Mouse (Mus musculus): ENCODE results near the gene Parp11. TPM values are rescaled to one million over a fixed set of nuclear protein-coding genes. Genes with fewer than 3 reads are reported as not detected.

The Parp11 gene
- total and polyA plus RNA-seq, 2 experiments = 3.5 to 9.4 TPM

GRCm38 (mm10) chr6:127449531-127450422 is 3.1 kb downstream of the Parp11 start:
- no peaks in the 10 kb centered on the region for H3K79me2 ChIP-seq (ENCODE audit: control insufficient read depth, insufficient read depth, low read length)
- no peak for TF ChIP-seq POLR2A (IDR thresholded peaks at IDR 0.05; ENCODE audit: extremely low read depth, insufficient read depth, low read length)
- no peak for TF ChIP-seq CTCF (IDR thresholded peaks at IDR 0.05; ENCODE audit: low read depth, low read length)
- H3K36me3 ChIP-seq (ENCODE audit: control insufficient read depth, insufficient read depth, low read length) = no peaks in the 10 kb centered on the region
- H3K4me1 ChIP-seq (ENCODE audit: control insufficient read depth, insufficient read depth, low read length) = peaks cover 7% of the 10 kb centered on the region
- no peak overlapping the region for H3K9ac ChIP-seq (ENCODE audit: low read depth, low read length)
- no peak overlapping the region for H3K4me3 ChIP-seq (ENCODE audit: insufficient read depth, low read depth, low read length)
- DNase-seq (ENCODE audit: extremely low read depth, low read depth, low spot score) = no peak
- no peak overlapping the region for H3K27ac ChIP-seq (replicated peaks; ENCODE audit: insufficient read depth, low read depth, low read length)
- H3K27me3 ChIP-seq (ENCODE audit: control insufficient read depth, insufficient read depth, low read length) = no peaks in the 10 kb centered on the region
- 64% methylated on average over 10 of the region's 10 CpGs for WGBS

- DNase-seq (ENCODE audit: extremely low read depth, low read depth, low spot score) = peak; percentile 79
- Histone ChIP-seq H3K36me3 (ENCODE audit: control insufficient read depth, insufficient read depth, low read length) (no peaks in the 10 kb centered on the region), H3K4me3 (ENCODE audit: insufficient read depth, low read depth, low read length) (peak overlapping the region; percentile 73), H3K27ac (replicated peaks; ENCODE audit: insufficient read depth, low read depth, low read length) (peak overlapping the region; percentile 84), H3K4me1 (ENCODE audit: control insufficient read depth, insufficient read depth, low read length) (peaks cover 2% of the 10 kb centered on the region; the same call in 1 of the 2 replicates), H3K27me3 (ENCODE audit: control insufficient read depth, insufficient read depth, low read length) (no peaks in the 10 kb centered on the region), H3K79me2 (ENCODE audit: control insufficient read depth, insufficient read depth, low read length) (peaks cover 2% of the 10 kb centered on the region; the same call in 1 of the 2 replicates), H3K9ac (ENCODE audit: low read depth, low read length) (peak overlapping the region; percentile 69)
- 1% methylated on average over 65 of the region's 70 CpGs for WGBS
- TF ChIP-seq POLR2A (IDR thresholded peaks at IDR 0.05; ENCODE audit: extremely low read depth, insufficient read depth, low read length) = no peak; the same call in 1 of the 2 replicates
- TF ChIP-seq CTCF (IDR thresholded peaks at IDR 0.05; ENCODE audit: low read depth, low read length) = no peak
Observed at GRCm38 (mm10) chr6:127453407-127454343, 7.0 kb downstream of the Parp11 start.

GRCm38 (mm10) chr6:127454344-127454707 is 7.7 kb downstream of the Parp11 start:
- Histone ChIP-seq H3K4me1 (ENCODE audit: control insufficient read depth, insufficient read depth, low read length) (peaks cover 2% of the 10 kb centered on the region; the same call in 1 of the 2 replicates), H3K27me3 (ENCODE audit: control insufficient read depth, insufficient read depth, low read length) (no peaks in the 10 kb centered on the region), H3K4me3 (ENCODE audit: insufficient read depth, low read depth, low read length) (peak overlapping the region; percentile 73; the same call in 1 of the 2 replicates), H3K79me2 (ENCODE audit: control insufficient read depth, insufficient read depth, low read length) (peaks cover 5% of the 10 kb centered on the region; the same call in 1 of the 2 replicates), H3K9ac (ENCODE audit: low read depth, low read length) (no peak overlapping the region), H3K36me3 (ENCODE audit: control insufficient read depth, insufficient read depth, low read length) (no peaks in the 10 kb centered on the region), H3K27ac (replicated peaks; ENCODE audit: insufficient read depth, low read depth, low read length) (no peak overlapping the region)
- TF ChIP-seq POLR2A (IDR thresholded peaks at IDR 0.05; ENCODE audit: extremely low read depth, insufficient read depth, low read length) = no peak
- no peak for TF ChIP-seq CTCF (IDR thresholded peaks at IDR 0.05; ENCODE audit: low read depth, low read length)
- DNase-seq (ENCODE audit: extremely low read depth, low read depth, low spot score) = peak; percentile 52
- WGBS = 10% methylated on average over 10 of the region's 10 CpGs

GRCm38 (mm10) chr6:127454809-127455208 is 8.2 kb downstream of the Parp11 start:
- H3K36me3 ChIP-seq (ENCODE audit: control insufficient read depth, insufficient read depth, low read length) = no peaks in the 10 kb centered on the region
- peaks cover 8% of the 10 kb centered on the region; the same call in 1 of the 2 replicates for H3K79me2 ChIP-seq (ENCODE audit: control insufficient read depth, insufficient read depth, low read length)
- WGBS = 62% methylated on average over 6 of the region's 6 CpGs
- H3K27me3 ChIP-seq (ENCODE audit: control insufficient read depth, insufficient read depth, low read length) = no peaks in the 10 kb centered on the region
- H3K4me3 ChIP-seq (ENCODE audit: insufficient read depth, low read depth, low read length) = no peak overlapping the region
- H3K9ac ChIP-seq (ENCODE audit: low read depth, low read length) = no peak overlapping the region
- no peak overlapping the region for H3K27ac ChIP-seq (replicated peaks; ENCODE audit: insufficient read depth, low read depth, low read length)
- peaks cover 2% of the 10 kb centered on the region; the same call in 1 of the 2 replicates for H3K4me1 ChIP-seq (ENCODE audit: control insufficient read depth, insufficient read depth, low read length)
- no peak for DNase-seq (ENCODE audit: extremely low read depth, low read depth, low spot score)
- no peak for TF ChIP-seq POLR2A (IDR thresholded peaks at IDR 0.05; ENCODE audit: extremely low read depth, insufficient read depth, low read length)

GRCm38 (mm10) chr6:127455440-127455839 is 8.8 kb downstream of the Parp11 start:
- Histone ChIP-seq H3K4me1 (ENCODE audit: control insufficient read depth, insufficient read depth, low read length) (peaks cover 2% of the 10 kb centered on the region; the same call in 1 of the 2 replicates), H3K79me2 (ENCODE audit: control insufficient read depth, insufficient read depth, low read length) (peaks cover 9% of the 10 kb centered on the region; the same call in 1 of the 2 replicates), H3K27ac (replicated peaks; ENCODE audit: insufficient read depth, low read depth, low read length) (no peak overlapping the region), H3K36me3 (ENCODE audit: control insufficient read depth, insufficient read depth, low read length) (no peaks in the 10 kb centered on the region), H3K9ac (ENCODE audit: low read depth, low read length) (no peak overlapping the region), H3K27me3 (ENCODE audit: control insufficient read depth, insufficient read depth, low read length) (no peaks in the 10 kb centered on the region), H3K4me3 (ENCODE audit: insufficient read depth, low read depth, low read length) (no peak overlapping the region)
- DNase-seq (ENCODE audit: extremely low read depth, low read depth, low spot score) = no peak
- WGBS = over 99% methylated on average over 4 of the region's 4 CpGs
- TF ChIP-seq CTCF (IDR thresholded peaks at IDR 0.05; ENCODE audit: low read depth, low read length) (no peak; the same call in 1 of the 2 replicates), POLR2A (IDR thresholded peaks at IDR 0.05; ENCODE audit: extremely low read depth, insufficient read depth, low read length) (no peak)

Data from liver, adult 2 months (tissue).